Mouse (Mus musculus) cerebellum, adult 9-10 months (tissue): ENCODE data around the gene Capn11.
"Not testable (repeated sequence)": the region's sequence is repeated elsewhere in the genome, so short reads cannot be mapped to it uniquely, and the experiment has no call there.

Experiments used
- DNase-seq: peaks from one replicate; pipeline ENCODE4 v3.0.0; 2022

Capn11 gene

GRCm38 (mm10) chr17:45626577-45627134 is 32.5 kb downstream of the Capn11 start:
- peak; percentile 85 for DNase-seq

- not testable (repeated sequence) for DNase-seq
Observed at GRCm38 (mm10) chr17:45623425-45623824, 35.7 kb downstream of the Capn11 start.

- no peak for DNase-seq
Observed at GRCm38 (mm10) chr17:45619386-45620256, 39.5 kb downstream of the Capn11 start.

- DNase-seq, result no peak
Observed at GRCm38 (mm10) chr17:45618941-45619385, 40.2 kb downstream of the Capn11 start.

- DNase-seq, result no peak
Observed at GRCm38 (mm10) chr17:45617655-45618054, 41.5 kb downstream of the Capn11 start.

GRCm38 (mm10) chr17:45616679-45617078 is 42.4 kb downstream of the Capn11 start:
- no peak for DNase-seq

GRCm38 (mm10) chr17:45616046-45616650 is 43.0 kb downstream of the Capn11 start:
- no peak for DNase-seq

GRCm38 (mm10) chr17:45612921-45613320 is 46.2 kb downstream of the Capn11 start:
- DNase-seq, result no peak

GRCm38 (mm10) chr17:45612008-45612407 is 47.1 kb downstream of the Capn11 start:
- no peak for DNase-seq

- DNase-seq, result no peak
Observed at GRCm38 (mm10) chr17:45610144-45610866, 48.8 kb downstream of the Capn11 start.

- no peak for DNase-seq
Observed at GRCm38 (mm10) chr17:45608396-45608795, 50.7 kb downstream of the Capn11 start.

- DNase-seq, result no peak
Observed at GRCm38 (mm10) chr17:45606992-45607879, 51.9 kb downstream of the Capn11 start.

- no peak for DNase-seq
Observed at GRCm38 (mm10) chr17:45602984-45603383, 56.1 kb downstream of the Capn11 start.

- no peak for DNase-seq
Observed at GRCm38 (mm10) chr17:45601877-45602304, 57.2 kb downstream of the Capn11 start, which contains the start of gene Mymx. Mymx (minus strand) TSS chr17:45602102.

GRCm38 (mm10) chr17:45601325-45601724 is 57.8 kb downstream of the Capn11 start:
- no peak for DNase-seq

GRCm38 (mm10) chr17:45600267-45600666 is 58.9 kb downstream of the Capn11 start:
- peak; percentile 25 for DNase-seq

- DNase-seq, result peak; percentile 5
Observed at GRCm38 (mm10) chr17:45599446-45600242, 59.5 kb downstream of the Capn11 start, which contains the start of gene Slc29a1. Slc29a1 (minus strand) TSS chr17:45599606.

- peak; percentile 36 for DNase-seq
Observed at GRCm38 (mm10) chr17:45598891-45599290, 60.2 kb downstream of the Capn11 start.

- DNase-seq, result no peak
Observed at GRCm38 (mm10) chr17:45598376-45598775, 60.7 kb downstream of the Capn11 start.

- peak; percentile 56 for DNase-seq
Observed at GRCm38 (mm10) chr17:45597787-45598186, 61.3 kb downstream of the Capn11 start.
